Mouse (Mus musculus) right cerebral cortex, adult 2 months (tissue): ENCODE data around the gene Cmss1.
A peak's percentile ranks its signal among the peaks of the same experiment; 100 is the strongest.

Experiments used
- DNase-seq, 2 experiments: peaks; one replicate each; pipeline ENCODE4 v3.0.0; 2021 to 2022; ENCODE audit warnings: low spot score in 2 of 2

Gene Cmss1

GRCm38 (mm10) chr16:57301512-57302115, 305.1 kb downstream of the Cmss1 start:
- DNase-seq = no peak

GRCm38 (mm10) chr16:57295216-57295934, 311.3 kb downstream of the Cmss1 start:
- DNase-seq = no peak

- no peak for DNase-seq
Observed at GRCm38 (mm10) chr16:57292765-57293164, 313.9 kb downstream of the Cmss1 start, which contains the start of gene Tmem30c. Tmem30c (minus strand) TSS chr16:57292865.

GRCm38 (mm10) chr16:57292296-57292695, 314.4 kb downstream of the Cmss1 start:
- no peak for DNase-seq

- no peak for DNase-seq
Observed at GRCm38 (mm10) chr16:57291696-57292095, 315.0 kb downstream of the Cmss1 start.

- DNase-seq = no peak
Observed at GRCm38 (mm10) chr16:57281417-57281816, 325.2 kb downstream of the Cmss1 start.

- DNase-seq = no peak
Observed at GRCm38 (mm10) chr16:57280221-57281217, 326.1 kb downstream of the Cmss1 start.

GRCm38 (mm10) chr16:57278976-57279626, 327.6 kb downstream of the Cmss1 start:
- no peak for DNase-seq

GRCm38 (mm10) chr16:57269751-57270150, 336.9 kb downstream of the Cmss1 start:
- DNase-seq = no peak

- peak; percentile 70 to 78 for DNase-seq
Observed at GRCm38 (mm10) chr16:57268058-57268841, 338.4 kb downstream of the Cmss1 start.

- no peak for DNase-seq
Observed at GRCm38 (mm10) chr16:57267068-57267467, 339.6 kb downstream of the Cmss1 start.

- DNase-seq = no peak
Observed at GRCm38 (mm10) chr16:57260152-57260551, 346.5 kb downstream of the Cmss1 start.

GRCm38 (mm10) chr16:57259356-57260083, 347.1 kb downstream of the Cmss1 start:
- DNase-seq = no peak
